Mouse (Mus musculus) spleen, postnatal 4 days (tissue): ENCODE data around the gene Cpa5.

Experiments used
- DNase-seq, 2 experiments: peaks; one replicate each; pipeline ENCODE4 v3.0.0; 2022; ENCODE audit warnings: low spot score in 2 of 2

The Cpa5 gene

DNA sequence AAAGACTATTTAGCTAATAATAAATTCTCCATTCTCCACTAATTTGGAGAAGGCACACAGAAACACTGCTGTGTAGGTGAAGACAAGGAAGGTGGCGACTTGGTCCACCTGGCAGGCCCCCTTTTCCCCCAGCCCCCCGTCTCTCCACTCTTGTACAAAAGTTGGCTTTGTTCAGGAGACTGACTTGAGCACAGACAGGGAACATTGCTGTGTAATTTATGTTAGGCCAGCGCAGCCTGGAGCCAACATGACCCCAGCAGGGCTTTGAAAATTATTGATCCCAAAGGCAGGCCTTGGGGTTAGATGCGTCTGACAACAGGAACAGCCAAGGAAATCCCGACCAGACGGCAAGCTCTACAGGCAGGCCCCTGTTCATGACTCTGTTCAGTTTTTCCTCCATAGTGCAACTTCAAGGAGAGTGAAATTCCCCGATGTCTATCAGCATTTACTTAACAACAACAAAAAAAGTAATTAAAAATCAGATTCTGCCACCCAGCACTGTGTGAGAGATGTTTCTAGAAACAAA is 6.4 kb upstream of the Cpa5 start:
- no peak for DNase-seq

GRCm38 (mm10) chr6:30605111-30605510 is 5.7 kb upstream of the Cpa5 start:
- no peak for DNase-seq

DNA sequence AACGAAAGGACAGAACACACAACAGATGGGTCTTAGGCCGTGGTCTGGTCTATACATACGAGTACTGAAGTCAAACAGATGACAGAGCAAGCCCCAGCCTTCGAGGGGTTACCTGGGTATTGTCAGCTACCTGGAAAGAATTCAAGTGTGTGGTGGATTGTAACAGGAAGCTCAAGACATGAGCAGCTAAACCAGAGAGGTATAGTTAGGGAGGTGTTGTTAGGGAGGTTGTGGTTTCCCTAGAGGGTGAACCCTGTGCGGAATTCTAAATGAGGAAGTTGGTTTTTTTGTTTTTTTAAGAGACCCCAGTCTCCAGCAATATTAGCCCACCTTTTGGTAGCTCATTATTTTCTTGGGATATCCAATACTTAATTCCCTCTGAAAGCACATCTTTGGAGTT is 5.1 kb upstream of the Cpa5 start:
- DNase-seq, result no peak

DNA sequence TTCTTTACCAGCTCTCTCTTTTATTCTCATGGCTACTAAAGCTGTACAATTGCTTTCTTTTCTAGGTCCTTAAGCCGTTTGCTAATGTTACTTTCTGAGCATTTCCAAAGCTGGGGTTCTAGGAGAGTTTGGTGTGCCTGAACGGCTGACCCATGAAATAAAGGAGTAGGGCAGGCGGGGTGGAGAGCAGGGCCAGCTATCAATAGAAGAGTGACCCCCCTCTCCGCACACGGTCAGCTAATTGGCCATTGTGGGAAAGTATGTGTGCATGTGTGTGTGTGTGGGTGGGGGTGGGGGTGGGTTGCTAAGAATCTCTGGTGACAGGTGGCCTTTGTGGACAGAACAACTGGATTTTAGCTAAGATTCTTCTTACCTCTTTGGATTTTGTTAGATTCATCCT is 402 bp downstream of the Cpa5 start:
- DNase-seq, result no peak

DNA sequence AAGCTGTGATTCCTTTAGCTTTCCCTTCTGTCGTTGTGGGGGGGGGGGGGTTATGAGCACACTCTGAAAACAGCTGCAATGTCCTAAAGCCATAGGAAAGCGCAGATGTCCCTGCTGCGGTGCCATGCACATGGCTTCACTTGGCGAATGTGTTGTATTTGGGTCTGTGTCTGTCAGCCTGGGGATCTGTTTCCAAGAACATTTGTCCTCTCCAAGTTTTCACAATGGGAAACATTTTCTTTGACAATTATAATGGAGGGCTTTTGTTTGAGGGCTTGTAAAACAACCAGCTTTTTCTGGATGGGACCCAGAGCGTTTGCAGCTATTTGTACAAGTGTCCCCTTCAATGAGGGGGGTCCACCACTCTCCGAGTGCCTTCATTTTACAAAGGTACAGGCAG is 3.4 kb downstream of the Cpa5 start:
- no peak for DNase-seq

- DNase-seq, result no peak
These were observed 4.9 kb downstream of the Cpa5 start for GRCm38 (mm10) chr6:30615741-30616140.

- DNase-seq, result no peak
These were observed 5.7 kb downstream of the Cpa5 start for GRCm38 (mm10) chr6:30616491-30616941.

- no peak for DNase-seq
These were observed 6.5 kb downstream of the Cpa5 start for GRCm38 (mm10) chr6:30617020-30617958.

- DNase-seq, result no peak
These were observed 7.3 kb downstream of the Cpa5 start for GRCm38 (mm10) chr6:30617959-30618590.

GRCm38 (mm10) chr6:30618735-30619134 is 7.9 kb downstream of the Cpa5 start:
- DNase-seq, result no peak

DNA sequence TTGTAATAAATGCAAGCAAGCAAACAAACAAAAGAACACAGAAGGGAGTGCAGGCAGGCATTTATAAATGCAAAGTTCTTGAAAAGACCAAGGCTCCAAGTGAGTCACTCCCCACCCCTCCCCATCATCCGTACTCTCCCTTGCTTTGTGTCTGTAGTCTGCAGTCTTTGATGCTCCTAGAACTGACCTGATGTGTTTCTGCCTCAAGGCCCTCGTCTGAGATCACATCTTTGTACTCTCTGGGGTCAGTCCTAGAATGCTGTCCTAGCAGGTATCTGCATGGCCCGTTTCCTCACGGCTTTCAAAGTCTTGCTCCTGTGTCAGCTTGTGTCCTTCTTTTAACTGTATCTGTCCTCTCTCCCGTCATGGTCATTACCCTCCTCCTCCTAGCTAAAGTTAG is 8.8 kb downstream of the Cpa5 start:
- DNase-seq, result no peak

DNA sequence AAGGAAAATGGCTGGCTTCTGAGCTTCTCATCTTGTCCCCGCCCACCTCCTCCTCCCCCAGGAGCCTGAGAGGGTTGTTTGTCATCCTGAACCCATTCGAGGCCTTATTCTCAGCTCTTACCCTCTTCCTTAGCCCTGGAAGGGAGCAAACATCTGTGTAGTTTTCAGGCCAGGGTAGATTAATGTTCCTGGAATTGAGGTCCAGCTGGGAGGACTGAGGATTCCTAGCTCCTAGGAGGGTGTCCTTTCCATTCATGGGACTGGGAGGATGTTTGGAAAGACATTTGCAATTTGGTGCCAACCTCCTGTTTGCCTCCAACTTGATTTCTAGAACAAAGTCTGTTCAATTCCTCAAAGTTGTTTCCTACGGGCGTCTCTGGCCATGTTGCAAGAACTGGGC is 9.8 kb downstream of the Cpa5 start:
- DNase-seq, result no peak

DNA sequence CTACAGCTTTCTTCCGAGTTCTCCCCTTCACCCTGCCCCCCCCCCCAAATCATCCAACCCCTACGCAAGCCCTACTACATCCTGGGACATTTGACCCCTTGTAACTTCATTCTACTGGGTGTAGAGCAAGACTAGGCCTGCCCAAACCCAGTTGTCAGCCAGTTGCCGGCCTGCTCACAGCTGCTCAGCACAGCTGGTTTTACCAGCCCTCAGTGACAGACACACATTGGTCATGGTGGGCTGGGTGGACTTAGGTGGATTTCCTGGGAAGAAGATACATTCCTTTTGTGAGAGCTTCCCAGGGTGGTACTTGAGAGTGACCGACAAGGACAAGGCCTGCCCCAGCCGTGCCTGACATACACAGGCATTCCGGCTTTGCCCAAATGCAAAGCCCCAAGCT is 10.2 kb downstream of the Cpa5 start:
- no peak for DNase-seq

DNA sequence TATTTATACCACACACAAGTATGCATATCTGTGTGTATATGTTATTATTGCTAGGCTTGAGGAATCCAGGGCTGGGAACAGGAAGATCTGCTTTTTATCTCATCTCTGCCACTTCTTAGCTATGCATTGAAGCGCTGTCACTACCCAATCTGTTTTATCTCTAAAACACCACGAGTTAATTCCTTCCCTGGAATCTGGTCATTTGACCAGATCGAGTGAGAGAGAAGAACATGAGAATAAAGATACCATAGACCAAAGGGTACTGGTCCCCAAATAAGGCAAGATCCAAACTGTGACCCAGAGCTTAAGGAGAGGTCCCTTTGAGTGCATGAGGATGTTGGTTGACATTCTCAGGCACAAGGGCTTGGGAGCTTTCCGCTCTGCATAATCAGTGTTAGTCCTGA is 11.2 kb downstream of the Cpa5 start:
- DNase-seq, result no peak

- DNase-seq, result no peak
These were observed 14.0 kb downstream of the Cpa5 start for GRCm38 (mm10) chr6:30624763-30625162.

DNA sequence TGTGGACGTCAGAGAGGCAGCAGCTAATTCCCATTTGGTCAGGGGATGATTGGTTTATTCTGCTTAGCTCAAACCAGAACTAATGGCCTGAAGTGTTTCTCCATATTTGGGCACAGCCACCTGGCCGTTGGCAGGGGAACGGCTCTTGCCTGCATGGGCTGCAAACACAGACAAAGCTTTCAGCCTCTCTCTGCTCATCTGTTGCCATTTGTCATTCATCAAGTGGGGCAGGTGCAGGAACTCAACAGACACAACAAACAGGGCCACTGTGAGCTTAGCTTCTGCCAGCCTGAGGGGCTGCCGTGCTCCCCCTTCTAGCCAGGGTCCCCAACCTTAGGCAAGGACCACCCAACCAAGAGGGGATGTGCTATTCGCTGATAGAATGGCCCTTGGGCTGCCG is 17.3 kb downstream of the Cpa5 start:
- no peak for DNase-seq

DNA sequence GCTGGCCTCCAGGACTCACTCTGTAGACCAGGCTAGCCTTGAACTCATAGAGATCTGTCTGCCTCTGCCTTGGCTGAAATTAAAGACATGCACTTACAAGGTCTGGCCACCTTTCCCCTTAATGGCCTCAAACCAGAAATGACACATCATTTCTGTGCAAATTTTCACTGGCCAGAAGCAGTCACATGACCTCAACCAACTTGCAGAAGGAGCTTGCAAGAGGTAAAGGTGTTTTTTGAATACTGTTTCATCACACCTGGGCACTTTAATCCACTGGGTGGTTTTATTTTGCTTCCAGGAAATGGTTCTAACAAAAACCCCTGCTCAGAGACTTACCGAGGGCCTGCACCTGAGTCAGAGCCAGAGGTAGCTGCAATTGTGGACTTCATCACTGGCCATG is 19.2 kb downstream of the Cpa5 start:
- DNase-seq, result no peak

DNA sequence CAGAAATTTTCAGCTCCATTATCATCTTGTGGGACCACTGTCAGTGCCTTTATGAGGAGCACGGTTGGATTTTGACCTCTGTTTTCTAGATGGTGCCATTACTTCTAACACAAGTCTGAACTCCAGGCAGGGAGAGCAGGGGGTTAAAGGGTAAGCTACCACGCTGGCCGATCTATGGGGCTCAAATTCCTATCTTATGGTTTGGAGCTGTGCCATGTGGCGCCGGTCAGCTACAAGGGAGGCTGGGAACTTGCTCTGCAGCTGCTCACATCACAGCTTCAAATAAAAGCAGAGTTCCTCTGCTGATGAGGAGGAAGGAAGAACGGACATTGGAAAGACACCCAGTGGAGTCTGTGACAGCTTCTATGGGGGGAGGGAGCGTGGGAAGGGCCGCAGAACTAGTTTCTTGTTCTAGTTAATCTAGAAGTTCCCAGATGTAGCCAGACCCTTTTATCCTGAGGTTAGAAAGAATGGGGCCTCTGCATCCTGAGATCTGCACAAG is 24.6 kb downstream of the Cpa5 start:
- DNase-seq, result no peak

GRCm38 (mm10) chr6:30636186-30636842 is 25.5 kb downstream of the Cpa5 start:
- no peak for DNase-seq

DNA sequence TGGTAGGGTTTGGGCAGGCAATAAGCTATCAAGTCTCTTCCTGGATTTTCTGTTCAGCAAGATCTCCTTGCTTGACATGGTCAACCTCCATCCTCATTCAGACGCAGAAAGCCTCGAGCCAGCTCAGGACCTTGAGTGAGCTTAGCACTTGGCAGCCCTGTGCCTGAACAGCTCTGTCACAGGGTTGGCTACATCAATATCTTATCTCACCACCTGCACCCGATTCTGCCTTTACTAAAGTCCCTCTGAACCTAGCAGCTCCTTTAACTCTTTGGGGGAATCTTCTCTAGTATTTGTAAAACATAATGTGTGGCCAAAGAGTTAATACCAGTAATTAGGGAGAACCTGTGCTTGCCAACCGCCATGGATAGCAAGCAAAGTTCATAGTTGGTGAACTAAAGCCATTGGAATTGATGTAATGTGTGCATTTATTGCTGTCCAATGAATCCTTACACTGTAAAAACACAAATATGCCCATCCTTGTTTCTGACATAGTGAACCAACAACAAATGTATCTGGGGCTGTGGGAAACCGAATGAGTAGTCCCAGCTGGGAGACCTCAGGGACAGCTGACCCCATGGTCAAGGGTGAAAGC is 28.0 kb downstream of the Cpa5 start, which contains the start of gene Cpa1:
Gene Cpa1, plus strand, starts transcription at position 545 of the 595 bp plus-strand sequence.
- DNase-seq, result no peak

DNA sequence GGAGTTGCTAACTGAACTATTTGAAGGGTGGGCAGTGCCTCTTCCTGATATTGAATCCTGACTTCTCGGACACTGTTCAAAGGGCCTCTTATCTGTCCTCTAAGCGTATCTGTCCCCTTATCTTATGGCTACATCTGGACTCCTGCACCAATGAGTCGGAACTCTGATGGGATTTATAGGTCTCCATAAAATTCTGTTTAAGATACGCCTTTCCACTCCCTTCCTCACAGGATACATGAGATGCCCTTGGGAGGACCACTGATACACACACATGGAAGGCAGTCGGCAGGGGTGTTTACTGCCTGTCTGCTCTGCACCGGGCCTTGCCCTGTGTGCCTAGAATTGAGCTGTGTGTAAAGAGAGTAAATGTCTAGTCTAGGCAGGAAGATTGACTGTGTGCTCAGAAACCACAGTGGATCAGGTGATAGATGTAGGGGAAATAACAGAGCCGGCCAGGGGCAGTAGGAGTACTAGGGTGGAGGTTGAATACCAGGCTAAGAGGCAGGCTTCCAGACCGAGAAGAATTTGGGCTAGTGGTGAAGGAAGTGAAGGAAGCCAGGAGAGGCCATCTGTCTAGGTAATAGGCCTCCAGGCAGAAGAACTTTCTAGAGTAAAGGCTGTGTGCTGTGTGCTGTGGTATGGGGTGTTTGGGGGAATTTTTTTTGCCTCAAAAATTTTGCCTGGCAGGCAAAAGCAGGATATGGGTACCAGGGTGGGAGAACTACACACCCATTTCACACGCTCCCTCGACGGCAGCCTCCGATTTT is 33.1 kb downstream of the Cpa5 start:
- no peak for DNase-seq
